Mouse (Mus musculus) E14TG2a.4 (cell line): ENCODE results near the gene Parm1.

Experiments
- H3K27me3 ChIP-seq: 2 replicates; pipeline ENCODE4 v1.6.1; 2014; ENCODE audit warnings: low read length, control low read depth; ENCODE audit not compliant: insufficient read depth
- H3K36me3 ChIP-seq: 2 replicates; pipeline ENCODE4 v1.6.1; 2014; ENCODE audit warnings: low read length, control low read depth; ENCODE audit not compliant: insufficient read depth
- H3K4me1 ChIP-seq: replicated peaks from 2 replicates; pipeline ENCODE4 v1.6.1; 2014; ENCODE audit warnings: low read depth, low read length, control low read depth
- H3K4me3 ChIP-seq: replicated peaks from 2 replicates; pipeline ENCODE4 v1.5.1; 2014; ENCODE audit warnings: mild to moderate bottlenecking, low read length
- H3K9me3 ChIP-seq: 2 replicates; pipeline ENCODE4 v1.6.1; 2014; ENCODE audit warnings: low read length, control low read depth
- CTCF ChIP-seq: conservative IDR thresholded peaks from 2 replicates; pipeline ENCODE4 v1.5.1; 2014; ENCODE audit warnings: low read length
- NANOG ChIP-seq: IDR thresholded peaks from 2 replicates; pipeline ENCODE4 v1.6.1; 2014; ENCODE audit warnings: borderline replicate concordance, low read length, mixed read lengths
- POU5F1 ChIP-seq: IDR thresholded peaks from 2 replicates; pipeline ENCODE4 v1.6.1; 2014; ENCODE audit warnings: low read length, borderline replicate concordance

Gene Parm1

GRCm38 (mm10) chr5:91610499-91610898 is 93.1 kb downstream of the Parm1 start:
- no peaks in the 10 kb centered on the region for H3K9me3 ChIP-seq
- H3K4me3 ChIP-seq, result no peak overlapping the region
- no peaks in the 10 kb centered on the region for H3K4me1 ChIP-seq
- H3K27me3 ChIP-seq, result no peaks in the 10 kb centered on the region
- no peak for TF ChIP-seq CTCF
- no peak for TF ChIP-seq NANOG
- TF ChIP-seq POU5F1, result no peak
- H3K36me3 ChIP-seq, result no peaks in the 10 kb centered on the region

GRCm38 (mm10) chr5:91611589-91611988 is 94.2 kb downstream of the Parm1 start:
- Histone ChIP-seq H3K9me3 (no peaks in the 10 kb centered on the region), H3K36me3 (no peaks in the 10 kb centered on the region), H3K4me3 (no peak overlapping the region), H3K27me3 (no peaks in the 10 kb centered on the region), H3K4me1 (no peaks in the 10 kb centered on the region)
- TF ChIP-seq CTCF (no peak), POU5F1 (no peak), NANOG (no peak)

GRCm38 (mm10) chr5:91617331-91618233 is 100.2 kb downstream of the Parm1 start:
- Histone ChIP-seq H3K4me3 (no peak overlapping the region), H3K27me3 (no peaks in the 10 kb centered on the region), H3K4me1 (peaks cover 2% of the 10 kb centered on the region), H3K36me3 (no peaks in the 10 kb centered on the region), H3K9me3 (no peaks in the 10 kb centered on the region)
- TF ChIP-seq NANOG (no peak), CTCF (no peak), POU5F1 (no peak)

- no peak for TF ChIP-seq NANOG
- TF ChIP-seq POU5F1, result no peak
- TF ChIP-seq CTCF, result no peak
- Histone ChIP-seq H3K4me1 (peaks cover 4% of the 10 kb centered on the region), H3K36me3 (no peaks in the 10 kb centered on the region), H3K27me3 (no peaks in the 10 kb centered on the region), H3K9me3 (no peaks in the 10 kb centered on the region), H3K4me3 (no peak overlapping the region)
Measured at GRCm38 (mm10) chr5:91618661-91619173, 101.3 kb downstream of the Parm1 start.

- no peaks in the 10 kb centered on the region for H3K27me3 ChIP-seq
- TF ChIP-seq NANOG, result no peak
- H3K4me3 ChIP-seq, result no peak overlapping the region
- H3K4me1 ChIP-seq, result peaks cover 4% of the 10 kb centered on the region
- no peaks in the 10 kb centered on the region for H3K36me3 ChIP-seq
- H3K9me3 ChIP-seq, result no peaks in the 10 kb centered on the region
Measured at GRCm38 (mm10) chr5:91621197-91621596, 103.8 kb downstream of the Parm1 start.

GRCm38 (mm10) chr5:91626823-91627222 is 109.4 kb downstream of the Parm1 start:
- Histone ChIP-seq H3K27me3 (no peaks in the 10 kb centered on the region), H3K4me1 (peaks cover 4% of the 10 kb centered on the region), H3K36me3 (no peaks in the 10 kb centered on the region), H3K9me3 (no peaks in the 10 kb centered on the region), H3K4me3 (no peak overlapping the region)
- TF ChIP-seq POU5F1 (no peak), NANOG (no peak)

- TF ChIP-seq POU5F1 (no peak), NANOG (no peak), CTCF (no peak)
- Histone ChIP-seq H3K36me3 (no peaks in the 10 kb centered on the region), H3K4me3 (no peak overlapping the region), H3K9me3 (no peaks in the 10 kb centered on the region), H3K4me1 (no peaks in the 10 kb centered on the region), H3K27me3 (no peaks in the 10 kb centered on the region)
Measured at GRCm38 (mm10) chr5:91629472-91629871, 112.1 kb downstream of the Parm1 start.

- 0 out of 2 replicates have a peak, but pooled peaks cover 7% of the 10 kb centered on the region for H3K4me1 ChIP-seq
- H3K27me3 ChIP-seq, result no peaks in the 10 kb centered on the region
- TF ChIP-seq POU5F1 (no peak), CTCF (no peak), NANOG (no peak)
- no peaks in the 10 kb centered on the region for H3K36me3 ChIP-seq
- H3K4me3 ChIP-seq, result no peak overlapping the region
- H3K9me3 ChIP-seq, result no peaks in the 10 kb centered on the region
Measured at GRCm38 (mm10) chr5:91651330-91651729, 133.9 kb downstream of the Parm1 start.
